Mouse (Mus musculus) brown adipose tissue, adult 24 weeks (tissue): ENCODE results near the gene Rps25. TPM values are rescaled to one million over a fixed set of nuclear protein-coding genes. Genes with fewer than 3 reads are reported as not detected.
"Not testable (repeated sequence)": the region's sequence is repeated elsewhere in the genome, so short reads cannot be mapped to it uniquely, and the experiment has no call there.

ENCODE experiments used
- H3K27ac ChIP-seq: fragments of 200-500 bp; replicated peaks from 2 replicates; pipeline ENCODE4 v1.5.1; 2012; ENCODE audit warnings: low read depth, mild to moderate bottlenecking, low read length
- H3K4me1 ChIP-seq: fragments of 200-500 bp; 2 replicates; pipeline ENCODE4 v1.6.1; 2012; ENCODE audit warnings: low read length, mixed read lengths; ENCODE audit not compliant: control insufficient read depth, insufficient read depth, insufficient read length
- H3K4me3 ChIP-seq: fragments of 200-500 bp; 2 replicates; pipeline ENCODE4 v1.5.1; 2012; ENCODE audit warnings: low read depth, mild to moderate bottlenecking, low read length, moderate library complexity; ENCODE audit not compliant: insufficient read depth
- polyA plus RNA-seq: library from polyadenylated mRNA; stranded (reverse); fragments of >200 nt; gene quantifications from 2 replicates; pipeline ENCODE4 v1.2.4, GENCODE M21; 2012; ENCODE audit not compliant: missing spikeins, insufficient read depth, insufficient read length

The Rps25 gene
- polyA plus RNA-seq, 1 experiment: 1,821 TPM

DNA sequence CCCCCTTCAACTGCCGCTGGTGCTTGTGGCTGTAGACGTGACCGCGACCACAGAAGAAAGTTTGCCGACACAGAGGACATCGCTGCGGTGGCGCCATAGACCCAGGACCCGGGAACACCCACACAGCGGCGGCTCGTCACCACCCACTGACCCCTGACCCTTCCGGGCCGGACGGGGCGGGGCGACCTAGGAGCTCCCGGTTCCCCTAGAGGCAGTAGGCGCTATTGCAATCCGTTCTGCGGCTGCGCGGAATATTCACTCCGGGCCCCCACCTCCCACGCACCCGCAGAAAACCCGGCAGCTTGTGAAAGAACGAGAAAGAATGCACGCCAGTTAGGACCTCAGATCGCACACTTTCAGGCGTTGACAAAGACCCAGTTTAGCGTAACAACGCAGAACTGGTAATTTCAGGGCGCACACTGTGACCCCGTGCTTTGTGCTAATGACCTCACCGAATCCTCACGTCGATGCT, 11.0 kb downstream of the Rps25 start:
- peak overlapping the region; percentile 85 for H3K27ac ChIP-seq
- peak overlapping the region; percentile 84 for H3K4me3 ChIP-seq
- no peaks in the 10 kb centered on the region for H3K4me1 ChIP-seq

- Histone ChIP-seq H3K4me1 (no peaks in the 10 kb centered on the region), H3K4me3 (peak within 1 kb of the TSS; percentile 84), H3K27ac (peak within 1 kb of the TSS; percentile 85)
These were observed 11.8 kb downstream of the Rps25 start, which contains the start of gene Ccdc84 for GRCm38 (mm10) chr9:44418519-44419385. Ccdc84 (minus strand) TSS chr9:44418569.

- not testable (repeated sequence) for H3K4me3 ChIP-seq, H3K27ac ChIP-seq, H3K4me1 ChIP-seq
These were observed 12.8 kb downstream of the Rps25 start for GRCm38 (mm10) chr9:44419730-44420129.

DNA sequence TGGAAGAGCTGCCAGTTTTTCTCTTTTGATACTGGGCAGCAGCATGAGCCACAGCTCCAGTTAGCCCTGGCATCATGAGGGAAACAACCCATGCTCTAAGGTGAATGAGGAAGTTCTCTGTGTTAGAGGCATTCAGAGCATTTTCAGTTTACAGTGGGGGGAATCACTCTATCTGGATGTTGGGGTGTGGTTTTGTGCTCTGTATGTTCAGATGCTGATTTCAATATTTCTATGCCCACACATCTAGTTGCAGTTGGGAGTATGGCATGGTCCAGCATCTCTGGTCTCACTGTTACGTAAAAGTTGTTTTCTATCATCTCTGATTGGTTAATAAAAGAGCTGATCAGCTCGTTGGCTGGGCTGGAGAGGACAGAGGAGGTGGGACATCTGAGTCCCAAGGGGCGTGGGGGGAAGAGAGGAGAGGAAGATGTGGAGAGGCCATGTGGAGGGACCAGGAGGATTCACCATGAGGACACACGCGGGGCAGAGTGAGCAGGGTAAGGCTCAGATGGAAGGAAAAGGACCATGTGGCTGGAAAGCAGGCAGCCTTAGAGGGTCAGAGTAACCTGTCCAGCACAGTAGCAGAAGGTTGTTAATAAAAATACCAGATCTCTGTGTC, 13.4 kb downstream of the Rps25 start:
- Histone ChIP-seq H3K4me1 (no peaks in the 10 kb centered on the region), H3K27ac (no peak overlapping the region), H3K4me3 (no peak overlapping the region)

GRCm38 (mm10) chr9:44423576-44423975, 16.6 kb downstream of the Rps25 start:
- no peak overlapping the region for H3K27ac ChIP-seq
- no peaks in the 10 kb centered on the region for H3K4me1 ChIP-seq
- no peak overlapping the region for H3K4me3 ChIP-seq

DNA sequence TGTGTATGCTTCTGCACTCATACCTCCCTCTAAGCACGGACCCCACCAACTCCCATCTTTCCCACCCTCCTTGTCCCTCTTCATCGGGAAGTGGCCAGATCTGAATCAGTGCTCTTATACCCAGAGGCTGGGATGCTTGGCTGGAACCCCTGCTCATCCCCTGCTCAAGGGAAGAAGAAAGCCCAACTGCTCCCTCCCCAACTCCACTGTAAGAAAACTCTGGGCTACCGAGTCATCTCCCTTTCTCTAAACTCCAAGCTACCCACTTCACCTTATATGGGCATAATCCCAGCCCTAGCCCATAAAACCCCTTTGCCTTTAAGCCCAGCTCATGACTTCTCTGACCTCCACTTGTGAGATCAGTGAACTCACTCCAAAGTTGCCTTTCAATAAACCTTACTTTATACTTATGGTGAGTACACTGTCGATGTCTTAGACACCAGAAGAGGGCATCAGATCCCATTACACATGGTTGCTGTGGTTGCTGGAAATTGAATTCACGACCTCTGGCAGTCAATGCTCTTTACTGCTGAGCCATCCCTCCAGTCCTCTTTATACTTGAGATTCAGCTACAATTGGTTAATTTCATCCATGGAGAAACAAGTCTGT, 25.7 kb downstream of the Rps25 start:
- H3K4me1 ChIP-seq: no peaks in the 10 kb centered on the region
- no peak overlapping the region for H3K4me3 ChIP-seq
- H3K27ac ChIP-seq: no peak overlapping the region

- Histone ChIP-seq H3K4me1 (no peaks in the 10 kb centered on the region), H3K4me3 (no peak overlapping the region), H3K27ac (no peak overlapping the region)
These were observed 28.8 kb downstream of the Rps25 start for GRCm38 (mm10) chr9:44435747-44436146.

GRCm38 (mm10) chr9:44440961-44441360, 34.0 kb downstream of the Rps25 start, which contains the start of gene Foxr1:
Foxr1 (minus strand) TSS chr9:44441136.
- Histone ChIP-seq H3K4me3 (no peak within 1 kb of the TSS), H3K4me1 (no peaks in the 10 kb centered on the region), H3K27ac (no peak within 1 kb of the TSS)

GRCm38 (mm10) chr9:44444402-44445025, 37.6 kb downstream of the Rps25 start:
- not testable (repeated sequence) for H3K4me3 ChIP-seq

DNA sequence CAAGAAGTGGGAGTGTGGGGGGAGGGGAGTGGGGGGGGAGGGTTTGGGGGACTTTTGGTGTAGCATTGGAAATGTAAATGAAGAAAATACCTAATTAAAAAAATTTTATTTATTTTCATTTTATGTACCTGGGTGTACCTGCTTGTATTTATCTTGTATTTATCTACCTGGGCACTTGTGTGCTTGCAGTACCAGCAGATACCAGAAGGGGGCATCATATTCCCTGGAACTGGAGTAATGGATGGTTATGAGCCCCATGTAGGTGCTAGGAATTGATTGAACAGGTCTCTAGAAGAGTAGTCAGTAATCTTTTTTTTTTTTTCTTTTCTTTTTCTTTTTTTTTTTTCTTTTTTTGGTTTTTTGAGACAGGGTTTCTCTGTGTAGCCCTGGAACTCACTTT, 43.4 kb downstream of the Rps25 start:
- H3K4me3 ChIP-seq: no peak overlapping the region
- H3K4me1 ChIP-seq: no peaks in the 10 kb centered on the region
- H3K27ac ChIP-seq: no peak overlapping the region

More at GRCm38 (mm10) chr9:44444402-44445025, 37.6 kb downstream of the Rps25 start:
- not testable (repeated sequence) for H3K27ac ChIP-seq, H3K4me1 ChIP-seq

DNA sequence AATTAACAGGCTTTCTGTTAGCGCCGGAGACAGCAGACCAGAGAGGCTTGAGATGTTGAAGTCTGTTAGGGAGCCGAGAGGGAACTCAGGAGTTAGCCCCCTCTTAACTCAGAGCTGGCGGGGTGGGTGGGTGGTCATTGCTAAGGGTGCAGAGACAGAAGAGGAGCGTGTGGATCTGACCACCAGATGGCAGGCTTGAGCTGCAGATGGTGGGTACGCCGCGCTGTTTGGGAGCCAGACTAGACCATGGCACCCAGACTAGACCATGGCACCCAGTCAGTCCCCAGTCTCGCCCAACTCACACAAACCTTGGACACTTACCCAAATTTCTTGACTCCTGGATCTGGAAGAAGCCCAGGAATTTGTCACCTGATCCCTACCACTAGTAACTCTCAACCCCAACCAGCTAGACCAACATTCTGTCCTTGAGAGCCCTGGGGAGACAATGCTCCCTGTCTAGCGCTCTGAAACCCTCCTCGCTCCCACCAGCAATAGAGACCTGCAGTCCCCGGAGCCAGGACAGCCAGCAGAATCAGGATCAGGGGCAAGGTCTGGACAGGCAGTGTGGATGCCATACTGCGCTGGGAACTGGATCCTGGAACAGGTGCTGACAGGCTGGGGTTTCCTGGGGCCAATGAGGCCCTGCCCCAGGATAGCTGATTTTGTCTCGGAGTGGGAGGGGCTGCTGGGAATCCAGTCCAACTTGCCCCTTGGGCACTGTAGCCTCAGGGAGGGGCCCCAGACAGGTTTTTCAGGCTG, 47.4 kb downstream of the Rps25 start:
- Histone ChIP-seq H3K4me3 (no peak overlapping the region), H3K4me1 (no peaks in the 10 kb centered on the region), H3K27ac (no peak overlapping the region)

GRCm38 (mm10) chr9:44454891-44455220, 47.9 kb downstream of the Rps25 start, which contains the start of gene Upk2:
Upk2 (minus strand) TSS chr9:44454976.
- Histone ChIP-seq H3K4me1 (no peaks in the 10 kb centered on the region), H3K4me3 (no peak within 1 kb of the TSS), H3K27ac (no peak within 1 kb of the TSS)

GRCm38 (mm10) chr9:44457035-44457742, 50.2 kb downstream of the Rps25 start:
- no peaks in the 10 kb centered on the region for H3K4me1 ChIP-seq
- H3K4me3 ChIP-seq: no peak overlapping the region
- H3K27ac ChIP-seq: no peak overlapping the region
